ENCODE assay signal across 8 mouse cellular contexts in genomic region chr1:171345225-171346094, GRCm38 (mm10). TPM values are rescaled to one million over a fixed set of nuclear protein-coding genes. Genes with fewer than 3 reads are reported as not detected.
A peak's percentile ranks its signal among the peaks of the same experiment; 100 is the strongest.
DNase-seq lines count a peak whose midpoint lies in the region; ATAC-seq and TF ChIP-seq lines count a peak whose summit lies in the region.

Gene Nit1 (minus strand): TSS chr1:171345646.
Gene Pfdn2 (plus strand): TSS chr1:171345670.

- DNase-seq in c-Kit-positive CD71-positive TER-119-negative erythroid progenitor cells, embryonic 14.5 days (ENCODE audit: low read depth): peak; percentile 87
- peak; percentile 95 for DNase-seq in forebrain, embryonic 11.5 days (ENCODE audit: low spot score)
- DNase-seq in kidney, postnatal 25 days: peak; percentile 94 to 96
- DNase-seq in liver, embryonic 14.5 days (ENCODE audit: low read depth in 3 of 3, low spot score in 3 of 3): peak; percentile 76 to 84 (median 79)
- DNase-seq in neural tube, embryonic 10.5 days (ENCODE audit: extremely low spot score, low spot score): peak; percentile 96

- H3K4me3 ChIP-seq in E14TG2a.4 (replicated peaks; ENCODE audit: low read length): peak within 1 kb of the TSS; percentile 99
- H3K4me3 ChIP-seq in forebrain, embryonic 11.5 days (ENCODE audit: low read depth, low read length): peak within 1 kb of the TSS; percentile 92
- H3K4me3 ChIP-seq in heart, embryonic 15.5 days: peak within 1 kb of the TSS; percentile 88
- peak within 1 kb of the TSS; percentile 77 to 82 for H3K4me3 ChIP-seq in liver, embryonic 14.5 days (ENCODE audit: insufficient read depth in 1 of 2, low read depth in 2 of 2, low read length in 2 of 2)
- H3K4me3 ChIP-seq in stomach, embryonic 15.5 days (replicated peaks): peak within 1 kb of the TSS; percentile 94

- no peaks in the 10 kb centered on the region for H3K9me3 ChIP-seq in E14TG2a.4 (ENCODE audit: low read length)
- peaks cover 6% of the 10 kb centered on the region; the same call in 1 of the 2 replicates for H3K9me3 ChIP-seq in forebrain, embryonic 11.5 days (ENCODE audit: control insufficient read depth, low read length)
- H3K9me3 ChIP-seq in heart, embryonic 15.5 days (replicated peaks): 0 out of 2 replicates have a peak, but pooled peaks cover 6% of the 10 kb centered on the region
- H3K9me3 ChIP-seq in liver, embryonic 14.5 days (ENCODE audit: control insufficient read depth, low read length): no peaks in the 10 kb centered on the region; the same call in 1 of the 2 replicates
- no peaks in the 10 kb centered on the region for H3K9me3 ChIP-seq in stomach, embryonic 15.5 days

- H3K36me3 ChIP-seq in E14TG2a.4 (ENCODE audit: insufficient read depth, low read length): peaks cover 66% of the 10 kb centered on the region
- peaks cover 2% of the 10 kb centered on the region; the same call in 1 of the 2 replicates for H3K36me3 ChIP-seq in forebrain, embryonic 11.5 days (ENCODE audit: control insufficient read depth, insufficient read depth, low read length)
- H3K36me3 ChIP-seq in heart, embryonic 15.5 days: peaks cover 29% of the 10 kb centered on the region
- H3K36me3 ChIP-seq in liver, embryonic 14.5 days (replicated peaks; ENCODE audit: control insufficient read depth, insufficient read depth, low read depth): peaks cover 10% of the 10 kb centered on the region
- H3K36me3 ChIP-seq in stomach, embryonic 15.5 days: peaks cover 20% of the 10 kb centered on the region

- peak; percentile 94 for ATAC-seq in forebrain, embryonic 11.5 days (replicated peaks; ENCODE audit: low FRiP score)
- peak; percentile 88 for ATAC-seq in heart, embryonic 15.5 days (replicated peaks; ENCODE audit: insufficient number of reproducible peaks, insufficient read depth, low FRiP score, low read depth)
- ATAC-seq in liver, embryonic 14.5 days (ENCODE audit: insufficient read depth): peak; percentile 90
- peak; percentile 90 for ATAC-seq in stomach, embryonic 15.5 days (ENCODE audit: insufficient read depth, low FRiP score, low read depth)

- H3K27ac ChIP-seq in forebrain, embryonic 11.5 days (ENCODE audit: low read depth, low read length): no peak within 1 kb of the TSS; the same call in 1 of the 2 replicates
- peak within 1 kb of the TSS; percentile 71 for H3K27ac ChIP-seq in heart, embryonic 15.5 days
- peak within 1 kb of the TSS; percentile 32 for H3K27ac ChIP-seq in liver, embryonic 14.5 days
- peak within 1 kb of the TSS; percentile 72 for H3K27ac ChIP-seq in stomach, embryonic 15.5 days

- no peak for TF ChIP-seq EP300 in liver, embryonic 14.5 days (IDR thresholded peaks at IDR 0.05; ENCODE audit: low read depth)

- no peak for TF ChIP-seq CTCF in E14TG2a.4 (conservative IDR thresholded peaks at IDR 0.05; ENCODE audit: low read length)
- TF ChIP-seq CTCF in liver, embryonic 14.5 days (IDR thresholded peaks at IDR 0.05; ENCODE audit: low read depth): no peak

- H3K9ac ChIP-seq in forebrain, embryonic 11.5 days (ENCODE audit: low read length): peak within 1 kb of the TSS; percentile 79
- H3K9ac ChIP-seq in heart, embryonic 15.5 days: peak within 1 kb of the TSS; percentile 87
- H3K9ac ChIP-seq in liver, embryonic 14.5 days (replicated peaks): peak within 1 kb of the TSS; percentile 76
- H3K9ac ChIP-seq in stomach, embryonic 15.5 days: peak within 1 kb of the TSS; percentile 74

- under 1% methylated on average over 53 of the region's 53 CpGs for WGBS in forebrain, embryonic 11.5 days
- under 1% methylated on average over 53 of the region's 53 CpGs for WGBS in heart, embryonic 15.5 days
- 2% methylated on average over 53 of the region's 53 CpGs for WGBS in liver, embryonic 14.5 days (ENCODE audit: insufficient replicate concordance)
- under 1% methylated on average over 53 of the region's 53 CpGs for WGBS in stomach, embryonic 15.5 days

- no peaks in the 10 kb centered on the region for H3K27me3 ChIP-seq in E14TG2a.4 (ENCODE audit: insufficient read depth, low read length)
- no peaks in the 10 kb centered on the region for H3K27me3 ChIP-seq in forebrain, embryonic 11.5 days (ENCODE audit: control insufficient read depth, insufficient read depth, low read length)
- H3K27me3 ChIP-seq in heart, embryonic 15.5 days: no peaks in the 10 kb centered on the region
- H3K27me3 ChIP-seq in liver, embryonic 14.5 days (ENCODE audit: control insufficient read depth, insufficient read depth, low read length): no peaks in the 10 kb centered on the region
- no peaks in the 10 kb centered on the region for H3K27me3 ChIP-seq in stomach, embryonic 15.5 days (replicated peaks)

- H3K4me2 ChIP-seq in forebrain, embryonic 11.5 days (ENCODE audit: low read depth, low read length, severe bottlenecking): peak within 1 kb of the TSS; percentile 73
- H3K4me2 ChIP-seq in heart, embryonic 15.5 days: peak within 1 kb of the TSS; percentile 87
- peak within 1 kb of the TSS; percentile 76 for H3K4me2 ChIP-seq in liver, embryonic 14.5 days (ENCODE audit: low read depth)
- H3K4me2 ChIP-seq in stomach, embryonic 15.5 days: peak within 1 kb of the TSS; percentile 76

- H3K4me1 ChIP-seq in E14TG2a.4 (replicated peaks; ENCODE audit: low read depth, low read length): peaks cover 68% of the 10 kb centered on the region
- H3K4me1 ChIP-seq in forebrain, embryonic 11.5 days (replicated peaks; ENCODE audit: control insufficient read depth, insufficient read depth, low read length): no peaks in the 10 kb centered on the region; the same call in 1 of the 2 replicates
- H3K4me1 ChIP-seq in heart, embryonic 15.5 days (replicated peaks): peaks cover 27% of the 10 kb centered on the region
- H3K4me1 ChIP-seq in liver, embryonic 14.5 days (replicated peaks; ENCODE audit: control insufficient read depth in 2 of 2, insufficient read depth in 2 of 2, low read length in 1 of 2): peaks cover 0 to 6% of the 10 kb centered on the region in 2 experiments; a peak in 3 of 4 replicates
- peaks cover 13% of the 10 kb centered on the region; the same call in 1 of the 2 replicates for H3K4me1 ChIP-seq in stomach, embryonic 15.5 days

RNA-seq across cellular contexts. Expression of gene Nit1, which starts in this region (rescaled TPM):
- polyA plus RNA-seq in forebrain, embryonic 11.5 days (2014; fragmentation: Nextera tagmentation; extraction: Ambion mirVana): 31.7 and 35.6 TPM in 2 replicates
- polyA plus RNA-seq in heart, embryonic 15.5 days (2015; fragmentation: Nextera tagmentation; extraction: Ambion mirVana): 31.2 and 33.2 TPM in 2 replicates
- 23.4 and 24.0 TPM in 2 replicates for polyA plus RNA-seq in liver, embryonic 14.5 days (2012; rRNA removed)
- 22.1 and 23.3 TPM in 2 replicates for polyA plus RNA-seq in liver, embryonic 14.5 days (2014; fragmentation: Nextera tagmentation; extraction: Ambion mirVana)
- 42.0 and 46.4 TPM in 2 replicates for polyA plus RNA-seq in stomach, embryonic 15.5 days (2015; fragmentation: Nextera tagmentation; extraction: Ambion mirVana)

RNA-seq across cellular contexts. Expression of gene Pfdn2, which starts in this region (rescaled TPM):
- polyA plus RNA-seq in forebrain, embryonic 11.5 days (2014; fragmentation: Nextera tagmentation; extraction: Ambion mirVana): 58.4 and 65.7 TPM in 2 replicates
- 77.2 and 91.0 TPM in 2 replicates for polyA plus RNA-seq in heart, embryonic 15.5 days (2015; fragmentation: Nextera tagmentation; extraction: Ambion mirVana)
- 7.9 and 36.2 TPM in 2 replicates for polyA plus RNA-seq in liver, embryonic 14.5 days (2012; rRNA removed)
- polyA plus RNA-seq in liver, embryonic 14.5 days (2014; fragmentation: Nextera tagmentation; extraction: Ambion mirVana): 19.9 and 20.7 TPM in 2 replicates
- 97.2 and 99.5 TPM in 2 replicates for polyA plus RNA-seq in stomach, embryonic 15.5 days (2015; fragmentation: Nextera tagmentation; extraction: Ambion mirVana)
